Mouse (Mus musculus) liver, embryonic 12.5 days (tissue): ENCODE measurements around the gene Npsr1. TPM values are rescaled to one million over a fixed set of nuclear protein-coding genes. Genes with fewer than 3 reads are reported as not detected.

Experiments
- ATAC-seq: fragments of 200-750 bp; cut with Nextera tagmentation; 2 replicates; pipeline ENCODE4 v1.8.0; 2017; ENCODE audit warnings: moderate number of reproducible peaks, mild to moderate bottlenecking, moderate library complexity
- H3K27ac ChIP-seq: fragments of 300-500 bp; sonication (generic); 2 replicates; pipeline ENCODE4 v1.5.1; 2016; ENCODE audit warnings: mild to moderate bottlenecking
- H3K27me3 ChIP-seq: fragments of 300-500 bp; sonication (generic); replicated peaks from 2 replicates; pipeline ENCODE4 v1.6.1; 2016; ENCODE audit warnings: mild to moderate bottlenecking, moderate library complexity
- H3K36me3 ChIP-seq: fragments of 300-500 bp; sonication (generic); 2 replicates; pipeline ENCODE4 v1.6.1; 2016; ENCODE audit warnings: mild to moderate bottlenecking, moderate library complexity
- H3K4me1 ChIP-seq: fragments of 300-500 bp; sonication (generic); 2 replicates; pipeline ENCODE4 v1.6.1; 2016
- H3K4me2 ChIP-seq: fragments of 300-500 bp; sonication (generic); 2 replicates; pipeline ENCODE4 v1.6.1; 2016; ENCODE audit warnings: mild to moderate bottlenecking, moderate library complexity
- H3K4me3 ChIP-seq: fragments of 300-500 bp; sonication (generic); 2 replicates; pipeline ENCODE4 v1.5.1; 2016; ENCODE audit warnings: mild to moderate bottlenecking, moderate library complexity
- H3K9ac ChIP-seq: fragments of 300-500 bp; sonication (generic); 2 replicates; pipeline ENCODE4 v1.6.1; 2016; ENCODE audit warnings: mild to moderate bottlenecking, moderate library complexity
- H3K9me3 ChIP-seq: fragments of 300-500 bp; sonication (generic); replicated peaks from 2 replicates; pipeline ENCODE4 v1.6.1; 2016; ENCODE audit warnings: mild to moderate bottlenecking, moderate library complexity
- WGBS: fragments of 180-500 bp; shearing (Covaris S2); methylation state at CpG from one replicate; pipeline ENCODE4 v1.1.7; 2016; ENCODE audit not compliant: insufficient replicate concordance; 5-methylcytosine and 5-hydroxymethylcytosine counted together
- polyA plus RNA-seq: library from polyadenylated mRNA; unstranded; fragments of >200 nt; fragmentation: Nextera tagmentation; extraction: Ambion mirVana; gene quantifications from 2 replicates; pipeline ENCODE4 v1.2.1, GENCODE M21; 2016

The Npsr1 gene
- polyA plus RNA-seq, 1 experiment from 2014 or later = not detected

DNA sequence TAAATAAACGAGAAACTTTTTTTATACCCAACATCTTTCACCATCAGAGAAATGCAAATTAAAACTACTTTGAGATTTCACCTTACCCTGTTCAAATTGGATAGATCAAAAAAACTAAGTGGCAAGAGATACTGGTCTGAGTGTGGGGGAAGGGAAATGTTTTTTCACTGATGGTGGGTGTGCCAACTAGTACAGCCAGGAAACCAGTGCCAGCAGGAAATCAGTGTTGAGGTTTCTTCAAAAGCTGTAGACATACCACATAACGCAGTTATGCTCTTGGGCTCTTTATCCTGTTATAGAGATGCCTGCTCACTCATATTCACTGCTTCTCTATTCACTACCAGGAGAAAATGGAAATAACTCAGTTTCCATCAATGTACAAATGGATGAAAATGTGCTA, 233.9 kb downstream of the Npsr1 start:
- 39% methylated on average over 2 of the region's 2 CpGs for WGBS
- no peak overlapping the region for H3K4me3 ChIP-seq
- no peaks in the 10 kb centered on the region for H3K27me3 ChIP-seq
- ATAC-seq = no peak
- H3K9me3 ChIP-seq = no peaks in the 10 kb centered on the region
- no peaks in the 10 kb centered on the region for H3K4me1 ChIP-seq
- no peak overlapping the region for H3K4me2 ChIP-seq
- no peak overlapping the region for H3K27ac ChIP-seq
- H3K36me3 ChIP-seq = no peaks in the 10 kb centered on the region
- no peak overlapping the region for H3K9ac ChIP-seq

- Histone ChIP-seq H3K27me3 (no peaks in the 10 kb centered on the region), H3K9me3 (no peaks in the 10 kb centered on the region), H3K36me3 (no peaks in the 10 kb centered on the region), H3K4me3 (no peak overlapping the region), H3K27ac (no peak overlapping the region), H3K9ac (no peak overlapping the region), H3K4me2 (no peak overlapping the region), H3K4me1 (no peaks in the 10 kb centered on the region)
- 41% methylated on average over 3 of the region's 3 CpGs for WGBS
- no peak for ATAC-seq
These were observed 243.5 kb downstream of the Npsr1 start for GRCm38 (mm10) chr9:24341321-24341720.

- Histone ChIP-seq H3K9me3 (no peaks in the 10 kb centered on the region), H3K27ac (no peak overlapping the region), H3K27me3 (no peaks in the 10 kb centered on the region), H3K4me1 (no peaks in the 10 kb centered on the region), H3K4me3 (no peak overlapping the region), H3K36me3 (no peaks in the 10 kb centered on the region), H3K4me2 (no peak overlapping the region), H3K9ac (no peak overlapping the region)
- 21% methylated on average over 1 of the region's 1 CpGs for WGBS
- no peak for ATAC-seq
These were observed 249.2 kb downstream of the Npsr1 start for GRCm38 (mm10) chr9:24347011-24347410.

- 34% methylated on average over 2 of the region's 2 CpGs for WGBS
- ATAC-seq = no peak
- Histone ChIP-seq H3K36me3 (no peaks in the 10 kb centered on the region), H3K4me2 (no peak overlapping the region), H3K9ac (no peak overlapping the region), H3K27ac (no peak overlapping the region), H3K27me3 (no peaks in the 10 kb centered on the region), H3K4me1 (no peaks in the 10 kb centered on the region), H3K9me3 (no peaks in the 10 kb centered on the region), H3K4me3 (no peak overlapping the region)
These were observed 251.7 kb downstream of the Npsr1 start for GRCm38 (mm10) chr9:24349510-24349909.

DNA sequence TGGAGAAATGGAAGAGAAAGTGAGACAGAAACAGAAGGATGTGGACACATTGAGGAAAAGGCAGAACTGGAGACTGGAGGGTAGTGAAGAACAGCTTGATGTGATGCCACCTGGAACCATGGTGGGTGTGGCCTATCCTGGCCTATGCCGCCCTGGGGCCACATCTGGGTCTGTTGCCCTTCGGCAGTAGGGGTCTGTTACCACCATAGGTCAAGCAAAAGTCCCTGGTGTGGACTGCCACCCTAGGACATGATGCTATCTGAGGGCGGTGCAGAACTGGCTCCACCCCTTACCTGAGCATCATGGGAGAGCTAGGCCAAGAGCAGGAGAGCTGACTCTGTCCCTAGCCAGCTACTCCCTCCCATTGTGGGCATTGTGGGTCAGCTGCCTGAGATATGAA, 253.6 kb downstream of the Npsr1 start:
- Histone ChIP-seq H3K4me1 (no peaks in the 10 kb centered on the region), H3K9ac (no peak overlapping the region), H3K27ac (no peak overlapping the region), H3K4me2 (no peak overlapping the region), H3K36me3 (no peaks in the 10 kb centered on the region), H3K27me3 (no peaks in the 10 kb centered on the region), H3K4me3 (no peak overlapping the region), H3K9me3 (no peaks in the 10 kb centered on the region)
- ATAC-seq = no peak
- 73% methylated on average over 3 of the region's 3 CpGs for WGBS
